Mouse (Mus musculus) cerebellum, adult 2 months (tissue): ENCODE measurements around the gene Slit2.

Experiments used
- CTCF ChIP-seq: fragments of 200-500 bp; IDR thresholded peaks from 2 replicates; pipeline ENCODE4 v1.5.1; 2011; ENCODE audit warnings: low read depth, mild to moderate bottlenecking, control low read depth, low read length, moderate library complexity, borderline replicate concordance; ENCODE audit not compliant: insufficient read depth
- POLR2A ChIP-seq: fragments of 200-500 bp; IDR thresholded peaks from 2 replicates; pipeline ENCODE4 v1.6.1; 2011; ENCODE audit warnings: low read length, control low read depth, borderline replicate concordance; ENCODE audit not compliant: insufficient read depth

DNA sequence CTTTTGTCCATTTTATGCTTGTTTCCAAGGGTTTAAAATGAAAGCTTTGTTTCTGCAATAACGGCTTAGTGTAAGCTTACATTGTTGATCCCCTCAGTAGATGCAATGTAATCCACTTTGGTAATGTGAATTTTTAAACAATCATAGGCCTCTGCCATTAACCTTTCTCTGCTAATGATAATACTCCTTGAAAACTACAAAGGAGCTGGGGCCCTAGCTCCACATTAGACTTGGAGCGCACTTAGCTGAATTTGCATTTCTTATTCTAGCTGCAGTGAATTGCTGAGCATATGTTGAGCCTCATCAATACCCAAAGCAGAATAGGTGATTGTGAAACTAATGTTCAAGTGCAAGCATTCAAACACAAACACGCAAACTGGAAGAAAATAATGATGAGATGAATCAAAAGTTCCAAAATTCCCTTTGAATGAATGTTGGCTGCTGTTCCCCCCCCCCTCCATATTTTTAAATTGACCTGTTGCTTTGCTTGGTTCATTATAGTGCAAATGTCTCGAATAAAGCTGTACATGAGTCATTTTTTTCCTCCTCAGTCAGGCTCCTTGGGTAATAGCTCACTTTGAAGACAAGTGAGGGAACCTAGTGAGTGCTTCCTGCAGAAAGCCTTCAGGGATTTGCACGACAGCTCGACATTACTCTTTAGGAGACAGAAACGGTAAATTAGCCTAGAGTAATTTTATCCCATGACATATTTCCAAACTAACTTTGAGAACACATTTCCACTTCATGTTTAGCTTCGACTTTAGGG, 66.2 kb downstream of the Slit2 start:
- TF ChIP-seq POLR2A (no peak), CTCF (no peak)
